Mouse (Mus musculus): ENCODE measurements around the gene Letm1. TPM values are rescaled to one million over a fixed set of nuclear protein-coding genes. Genes with fewer than 3 reads are reported as not detected.

Letm1 gene
- polyA plus RNA-seq (2015; fragmentation: Nextera tagmentation; extraction: Ambion mirVana): 39.1 and 40.1 TPM in 2 replicates

- peak within 1 kb of the TSS; percentile 80 for H3K4me3 ChIP-seq (ENCODE audit: low read depth, low read length)
- TF ChIP-seq CTCF (IDR thresholded peaks at IDR 0.05) (peak; percentile 59), EP300 (IDR thresholded peaks at IDR 0.05) (no peak)
These were observed at the start of gene Letm1 for GRCm38 (mm10) chr5:33782345-33782998. Gene Letm1, minus strand, starts transcription at chr5:33782817.

GRCm38 (mm10) chr5:33830832-33831231 is 48.2 kb upstream of the Letm1 start:
- WGBS: 90% methylated on average over 1 of the region's 1 CpGs
- no peak for DNase-seq (ENCODE audit: low spot score)

More at GRCm38 (mm10) chr5:33782345-33782998, at the start of gene Letm1:
- H3K9me3 ChIP-seq (ENCODE audit: low read length): no peaks in the 10 kb centered on the region
- ATAC-seq (peak; percentile 100), DNase-seq (ENCODE audit: low spot score) (peak; percentile 98)
- H3K27ac ChIP-seq (ENCODE audit: low read length): peak within 1 kb of the TSS; percentile 88
- peak within 1 kb of the TSS; percentile 86 for H3K9ac ChIP-seq (replicated peaks; ENCODE audit: low read depth)
- H3K4me2 ChIP-seq (replicated peaks; ENCODE audit: low read depth, low read length): peak within 1 kb of the TSS; percentile 66
- peaks cover 11% of the 10 kb centered on the region; the same call in 1 of the 2 replicates for H3K4me1 ChIP-seq (ENCODE audit: insufficient read depth, low read depth, low read length)
- whole genome bisulfite sequencing: under 1% methylated on average over 55 of the region's 65 CpGs
- peaks cover 5% of the 10 kb centered on the region; the same call in 1 of the 2 replicates for H3K36me3 ChIP-seq (ENCODE audit: insufficient read depth, low read length)
- H3K27me3 ChIP-seq (replicated peaks; ENCODE audit: insufficient read depth, low read length): no peaks in the 10 kb centered on the region

GRCm38 (mm10) chr5:33829958-33830357 is 47.3 kb upstream of the Letm1 start:
- Histone ChIP-seq H3K9me3 (ENCODE audit: low read length) (no peaks in the 10 kb centered on the region), H3K27ac (ENCODE audit: low read length) (no peak overlapping the region), H3K4me3 (ENCODE audit: low read depth, low read length) (no peak overlapping the region), H3K27me3 (replicated peaks; ENCODE audit: insufficient read depth, low read length) (no peaks in the 10 kb centered on the region), H3K4me1 (ENCODE audit: insufficient read depth, low read depth, low read length) (no peaks in the 10 kb centered on the region), H3K4me2 (replicated peaks; ENCODE audit: low read depth, low read length) (no peak overlapping the region), H3K9ac (replicated peaks; ENCODE audit: low read depth) (no peak overlapping the region), H3K36me3 (ENCODE audit: insufficient read depth, low read length) (no peaks in the 10 kb centered on the region)
- TF ChIP-seq CTCF (IDR thresholded peaks at IDR 0.05) (no peak), EP300 (IDR thresholded peaks at IDR 0.05) (no peak)
- DNase-seq (ENCODE audit: low spot score): no peak
- no peak for ATAC-seq
- WGBS: 79% methylated on average over 3 of the region's 3 CpGs

More at GRCm38 (mm10) chr5:33830832-33831231, 48.2 kb upstream of the Letm1 start:
- no peak overlapping the region for H3K9ac ChIP-seq (replicated peaks; ENCODE audit: low read depth)
- TF ChIP-seq EP300 (IDR thresholded peaks at IDR 0.05) (no peak), CTCF (IDR thresholded peaks at IDR 0.05) (peak; percentile 63)
- no peaks in the 10 kb centered on the region for H3K9me3 ChIP-seq (ENCODE audit: low read length)
- no peaks in the 10 kb centered on the region for H3K27me3 ChIP-seq (replicated peaks; ENCODE audit: insufficient read depth, low read length)
- H3K36me3 ChIP-seq (ENCODE audit: insufficient read depth, low read length): no peaks in the 10 kb centered on the region
- ATAC-seq: no peak
- H3K27ac ChIP-seq (ENCODE audit: low read length): no peak overlapping the region
- no peak overlapping the region for H3K4me3 ChIP-seq (ENCODE audit: low read depth, low read length)
- H3K4me2 ChIP-seq (replicated peaks; ENCODE audit: low read depth, low read length): no peak overlapping the region
- H3K4me1 ChIP-seq (ENCODE audit: insufficient read depth, low read depth, low read length): no peaks in the 10 kb centered on the region

DNA sequence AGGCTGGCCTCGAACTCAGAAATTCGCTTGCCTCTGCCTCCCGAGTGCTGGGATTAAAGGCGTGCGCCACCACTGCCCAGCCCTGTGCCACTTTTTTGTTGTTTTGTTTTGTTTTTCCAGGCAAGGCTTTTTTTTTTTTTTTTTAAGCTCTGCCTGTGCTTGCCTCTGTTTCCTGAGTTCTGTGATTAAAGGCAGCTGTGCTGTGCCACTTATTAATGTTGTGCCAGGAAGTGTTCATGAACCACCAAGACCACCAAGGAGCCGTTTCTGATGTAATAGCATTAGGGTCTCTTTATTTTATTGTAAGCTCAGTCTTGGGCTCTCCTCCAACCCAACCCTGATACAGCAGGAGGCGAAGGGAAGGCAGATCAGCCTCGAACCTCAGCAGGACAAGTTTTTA is 45.5 kb upstream of the Letm1 start:
- Histone ChIP-seq H3K4me3 (ENCODE audit: low read depth, low read length) (no peak overlapping the region), H3K27ac (ENCODE audit: low read length) (no peak overlapping the region), H3K4me1 (ENCODE audit: insufficient read depth, low read depth, low read length) (no peaks in the 10 kb centered on the region), H3K4me2 (replicated peaks; ENCODE audit: low read depth, low read length) (no peak overlapping the region), H3K27me3 (replicated peaks; ENCODE audit: insufficient read depth, low read length) (no peaks in the 10 kb centered on the region), H3K9me3 (ENCODE audit: low read length) (no peaks in the 10 kb centered on the region), H3K36me3 (ENCODE audit: insufficient read depth, low read length) (no peaks in the 10 kb centered on the region), H3K9ac (replicated peaks; ENCODE audit: low read depth) (no peak overlapping the region)
- DNase-seq (ENCODE audit: low spot score) (no peak), ATAC-seq (no peak)
- TF ChIP-seq CTCF (IDR thresholded peaks at IDR 0.05): no peak
- no peak for TF ChIP-seq EP300 (IDR thresholded peaks at IDR 0.05)
- 77% methylated on average over 8 of the region's 8 CpGs for WGBS

DNA sequence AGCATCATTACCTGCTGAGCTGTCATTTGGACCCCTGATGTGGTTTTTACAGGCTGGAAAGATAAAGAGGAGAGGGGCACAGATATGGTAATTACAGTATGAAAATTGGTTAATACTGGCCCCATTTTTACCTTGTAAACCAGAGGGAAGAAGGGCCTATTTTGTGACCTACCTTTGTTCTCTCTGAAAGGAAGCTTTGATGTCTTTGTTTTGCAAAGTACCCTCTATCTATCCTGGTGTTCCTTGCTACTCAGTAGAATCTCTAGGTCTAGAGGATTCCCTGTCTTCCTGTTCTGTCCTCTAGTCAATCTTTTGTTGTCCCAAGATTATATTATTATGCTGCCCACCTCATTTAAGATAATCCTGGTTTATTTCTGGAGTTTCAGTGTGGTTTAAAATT is 43.4 kb upstream of the Letm1 start:
- TF ChIP-seq CTCF (IDR thresholded peaks at IDR 0.05): no peak
- no peak for TF ChIP-seq EP300 (IDR thresholded peaks at IDR 0.05)
- ATAC-seq: no peak

GRCm38 (mm10) chr5:33822456-33822855 is 39.8 kb upstream of the Letm1 start:
- Histone ChIP-seq H3K36me3 (ENCODE audit: insufficient read depth, low read length) (no peaks in the 10 kb centered on the region), H3K27ac (ENCODE audit: low read length) (no peak overlapping the region), H3K9ac (replicated peaks; ENCODE audit: low read depth) (no peak overlapping the region), H3K27me3 (replicated peaks; ENCODE audit: insufficient read depth, low read length) (no peaks in the 10 kb centered on the region), H3K9me3 (ENCODE audit: low read length) (no peaks in the 10 kb centered on the region), H3K4me1 (ENCODE audit: insufficient read depth, low read depth, low read length) (no peaks in the 10 kb centered on the region), H3K4me2 (replicated peaks; ENCODE audit: low read depth, low read length) (no peak overlapping the region), H3K4me3 (ENCODE audit: low read depth, low read length) (no peak overlapping the region)
- 28% methylated on average over 3 of the region's 3 CpGs for WGBS
- TF ChIP-seq CTCF (IDR thresholded peaks at IDR 0.05) (no peak), EP300 (IDR thresholded peaks at IDR 0.05) (no peak)
- ATAC-seq (no peak), DNase-seq (ENCODE audit: low spot score) (no peak)

More for the DNA sequence above, 43.4 kb upstream of the Letm1 start:
- Histone ChIP-seq H3K4me1 (ENCODE audit: insufficient read depth, low read depth, low read length) (no peaks in the 10 kb centered on the region), H3K9ac (replicated peaks; ENCODE audit: low read depth) (no peak overlapping the region), H3K27ac (ENCODE audit: low read length) (no peak overlapping the region), H3K27me3 (replicated peaks; ENCODE audit: insufficient read depth, low read length) (no peaks in the 10 kb centered on the region), H3K36me3 (ENCODE audit: insufficient read depth, low read length) (no peaks in the 10 kb centered on the region), H3K4me3 (ENCODE audit: low read depth, low read length) (no peak overlapping the region), H3K9me3 (ENCODE audit: low read length) (no peaks in the 10 kb centered on the region), H3K4me2 (replicated peaks; ENCODE audit: low read depth, low read length) (no peak overlapping the region)
- no peak for DNase-seq (ENCODE audit: low spot score)
